Mouse (Mus musculus) Patski (cell line): ENCODE results near the gene St5. TPM values are rescaled to one million over a fixed set of nuclear protein-coding genes. Genes with fewer than 3 reads are reported as not detected.
A peak's percentile ranks its signal among the peaks of the same experiment; 100 is the strongest.

Experiments
- ATAC-seq: fragments of 100-300 bp; one replicate; pipeline ENCODE4 v1.8.0; 2021
- CTCF ChIA-PET: fragments of 350-600 bp; sonication (Branson Sonifier 250); formaldehyde crosslinking; loops from one replicate; lab custom pipeline; 2022; ENCODE audit warnings: inconsistent platforms; lab: Charles Lee
- POLR2A ChIA-PET: fragments of 350-600 bp; sonication (Branson Sonifier 250); formaldehyde crosslinking; loops from one replicate; lab custom pipeline; 2022; ENCODE audit warnings: antibody characterized with exemption, inconsistent platforms; lab: Charles Lee
- DNase-seq: peaks from one replicate; pipeline ENCODE4 v3.0.0-alpha.2; 2011; ENCODE audit warnings: low read depth, low spot score
- H3K27me3 ChIP-seq: fragments of 371-371 bp; one replicate; pipeline ENCODE4 v1.5.1; 2021
- CTCF ChIP-seq: fragments of 100-300 bp; IDR thresholded peaks from one replicate; pipeline ENCODE4 v1.5.1; 2021
- in situ Hi-C: fragments of 300-500 bp; cut with MboI; formaldehyde crosslinking; loops from 3 replicates; pipeline ENCODE4 v1.11.1; 2018; ENCODE audit warnings: low pct_unique_long_range_greater_than_20kb, mixed read lengths
- polyA plus RNA-seq: library from polyadenylated mRNA; unstranded; gene quantifications from one replicate; pipeline ENCODE4 v1.2.3, GENCODE M21; 2021

The St5 gene
- 183 TPM for polyA plus RNA-seq

- CTCF ChIA-PET, result interaction anchor here (1.5 kb wide), 1 partner anchor 26 kb away, joined by 3 read pairs; no protein-coding TSS in a partner anchor
- in situ Hi-C loops, result loop anchor here (25.0 kb wide), 3 partner anchors 166 to 541 kb away; partner anchors contain the start of gene Zfp143
These were observed at the start of gene St5, which contains the start of gene Akip1 for GRCm38 (mm10) chr7:109703190-109704015. St5 (minus strand) TSS chr7:109703605. Akip1 (plus strand) TSS chr7:109703690.

GRCm38 (mm10) chr7:109752008-109752925 lies 48.9 kb upstream of the St5 start, which contains the start of gene Tmem9b:
Tmem9b (minus strand) TSS chr7:109752875.
- no peak for DNase-seq
- TF ChIP-seq CTCF, result no peak
- ChIA-PET POLR2A (interaction anchor here (1.4 kb wide), 1 partner anchor 28 kb away, joined by 3 read pairs; no protein-coding TSS in a partner anchor), CTCF (interaction anchor here (0.7 to 1.1 kb wide), 3 partner anchors 10 to 134 kb away, joined by 3 to 4 read pairs (median 3); no protein-coding TSS in a partner anchor)
- in situ Hi-C loops, result no loop called here
- ATAC-seq, result peak; percentile 86
- H3K27me3 ChIP-seq, result no peaks in the 10 kb centered on the region

More at GRCm38 (mm10) chr7:109703190-109704015, at the start of gene St5, which contains the start of gene Akip1:
- H3K27me3 ChIP-seq, result no peaks in the 10 kb centered on the region
- ATAC-seq (peak; percentile 84), DNase-seq (peak; percentile 59)
- no peak for TF ChIP-seq CTCF
- POLR2A ChIA-PET, result interaction anchor here (1.5 kb wide), 1 partner anchor 66 kb away, joined by 5 read pairs; no protein-coding TSS in a partner anchor

GRCm38 (mm10) chr7:109751427-109752007 lies 48.1 kb upstream of the St5 start:
- ChIA-PET CTCF (interaction anchor here (0.7 to 1.0 kb wide), 2 partner anchors 9 to 134 kb away, joined by 3 to 4 read pairs; no protein-coding TSS in a partner anchor), POLR2A (interaction anchor here (0.6 to 1.4 kb wide), 2 partner anchors 23 to 29 kb away, joined by 3 read pairs; no protein-coding TSS in a partner anchor)
- in situ Hi-C loops, result no loop called here
- H3K27me3 ChIP-seq, result no peaks in the 10 kb centered on the region
- DNase-seq (no peak), ATAC-seq (peak; percentile 15)
- no peak for TF ChIP-seq CTCF

- POLR2A ChIA-PET, result no interaction called here
- H3K27me3 ChIP-seq, result no peaks in the 10 kb centered on the region
- DNase-seq (no peak), ATAC-seq (no peak)
- CTCF ChIA-PET, result interaction anchor here (0.5 to 2.5 kb wide), 7 partner anchors 8 to 165 kb away, joined by 3 to 6 read pairs (median 4); no protein-coding TSS in a partner anchor
- in situ Hi-C loops, result no loop called here
- TF ChIP-seq CTCF, result no peak
These were observed 44.3 kb upstream of the St5 start for GRCm38 (mm10) chr7:109747747-109748146.

- ChIA-PET CTCF (interaction anchor here (1.5 kb wide), 1 partner anchor 10 kb away, joined by 4 read pairs; no protein-coding TSS in a partner anchor), POLR2A (no interaction called here)
- TF ChIP-seq CTCF, result no peak
- DNase-seq (no peak), ATAC-seq (no peak)
- in situ Hi-C loops, result no loop called here
- H3K27me3 ChIP-seq, result no peaks in the 10 kb centered on the region
These were observed 38.3 kb upstream of the St5 start for GRCm38 (mm10) chr7:109741703-109742102.

- in situ Hi-C loops, result no loop called here
- ChIA-PET CTCF (no interaction called here), POLR2A (no interaction called here)
- no peak for ATAC-seq
- DNase-seq, result no peak
- TF ChIP-seq CTCF, result no peak
- H3K27me3 ChIP-seq, result no peaks in the 10 kb centered on the region
These were observed 37.7 kb upstream of the St5 start for GRCm38 (mm10) chr7:109741060-109741459.

GRCm38 (mm10) chr7:109739822-109740370 lies 36.5 kb upstream of the St5 start:
- in situ Hi-C loops, result no loop called here
- TF ChIP-seq CTCF, result no peak
- no peak for ATAC-seq
- POLR2A ChIA-PET, result no interaction called here
- DNase-seq, result no peak
- H3K27me3 ChIP-seq, result no peaks in the 10 kb centered on the region
- CTCF ChIA-PET, result interaction anchor here (0.8 kb wide), 1 partner anchor 8 kb away, joined by 4 read pairs; no protein-coding TSS in a partner anchor

GRCm38 (mm10) chr7:109734806-109735205 lies 31.4 kb upstream of the St5 start:
- in situ Hi-C loops, result no loop called here
- no peak for DNase-seq
- ChIA-PET POLR2A (no interaction called here), CTCF (no interaction called here)
- no peaks in the 10 kb centered on the region for H3K27me3 ChIP-seq
- no peak for TF ChIP-seq CTCF
- ATAC-seq, result no peak

GRCm38 (mm10) chr7:109731626-109732025 lies 28.2 kb upstream of the St5 start, which contains the start of gene Ascl3:
Ascl3 (minus strand) TSS chr7:109731726.
- CTCF ChIA-PET, result interaction anchor here (0.8 kb wide), 2 partner anchors 12 to 13 kb away, joined by 3 read pairs; no protein-coding TSS in a partner anchor
- no peak for TF ChIP-seq CTCF
- POLR2A ChIA-PET, result interaction anchor here (0.7 kb wide), 1 partner anchor 17 kb away, joined by 3 read pairs; no protein-coding TSS in a partner anchor
- DNase-seq (no peak), ATAC-seq (no peak)
- in situ Hi-C loops, result no loop called here
- no peaks in the 10 kb centered on the region for H3K27me3 ChIP-seq
